Mouse (Mus musculus): ENCODE data around the gene Sirt3.

Sirt3 gene

GRCm38 (mm10) chr7:140851916-140852315, 30.2 kb downstream of the Sirt3 start:
- CTCF ChIA-PET = no interaction called here

- CTCF ChIA-PET = interaction anchor here (2.1 kb wide), 1 partner anchor 200 kb away, joined by 8 read pairs; no protein-coding TSS in a partner anchor
Observed at GRCm38 (mm10) chr7:140848591-140848990, 33.5 kb downstream of the Sirt3 start.

DNA sequence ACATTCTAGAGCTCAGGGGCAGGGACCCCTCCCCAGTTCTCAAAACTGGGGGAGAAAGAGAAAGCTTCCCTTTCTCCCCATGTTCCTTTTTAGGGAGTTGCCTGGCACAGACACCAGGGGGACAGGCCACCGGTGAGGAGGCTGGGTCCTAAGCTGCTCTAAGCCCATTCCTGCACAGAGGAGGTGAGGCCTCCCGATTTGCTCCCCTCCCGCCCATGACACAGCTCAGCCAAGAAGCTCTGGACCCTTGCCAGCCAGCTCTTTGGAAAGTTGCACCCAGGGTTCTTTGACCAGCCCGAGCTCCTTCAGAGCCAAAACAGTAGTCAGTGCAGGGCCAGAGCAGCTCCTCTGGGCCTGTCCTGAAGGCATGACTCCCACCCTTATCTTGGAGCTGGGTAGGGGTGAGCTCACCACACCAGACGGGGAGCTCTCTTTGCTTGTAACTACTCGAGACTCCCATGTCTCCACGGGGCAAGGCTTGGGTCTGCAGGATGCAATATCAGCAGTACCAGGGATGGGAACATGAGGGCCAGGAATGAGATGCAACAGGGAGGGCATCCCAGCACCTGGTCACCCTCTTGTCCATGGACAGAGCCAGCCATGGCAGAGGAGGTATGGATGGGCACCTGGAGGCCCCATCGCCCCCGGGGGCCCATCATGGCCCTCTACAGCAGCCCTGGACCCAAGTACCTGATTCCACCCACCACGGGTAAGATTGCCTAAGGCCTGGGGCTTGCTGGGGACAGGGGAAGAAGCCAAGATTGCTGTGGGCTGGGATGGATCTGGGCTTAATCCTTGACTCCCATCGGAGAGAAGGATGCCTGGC, 34.1 kb downstream of the Sirt3 start, which contains the start of gene Odf3:
Gene Odf3, plus strand, starts transcription at position 51 of the 826 bp plus-strand sequence.
- CTCF ChIA-PET = interaction anchor here (1.6 to 2.1 kb wide), 2 partner anchors 55 to 200 kb away, joined by 7 to 8 read pairs; no protein-coding TSS in a partner anchor

GRCm38 (mm10) chr7:140846676-140847075, 35.4 kb downstream of the Sirt3 start:
- CTCF ChIA-PET = interaction anchor here (1.6 to 2.1 kb wide), 2 partner anchors 56 to 202 kb away, joined by 7 to 8 read pairs; no protein-coding TSS in a partner anchor

DNA sequence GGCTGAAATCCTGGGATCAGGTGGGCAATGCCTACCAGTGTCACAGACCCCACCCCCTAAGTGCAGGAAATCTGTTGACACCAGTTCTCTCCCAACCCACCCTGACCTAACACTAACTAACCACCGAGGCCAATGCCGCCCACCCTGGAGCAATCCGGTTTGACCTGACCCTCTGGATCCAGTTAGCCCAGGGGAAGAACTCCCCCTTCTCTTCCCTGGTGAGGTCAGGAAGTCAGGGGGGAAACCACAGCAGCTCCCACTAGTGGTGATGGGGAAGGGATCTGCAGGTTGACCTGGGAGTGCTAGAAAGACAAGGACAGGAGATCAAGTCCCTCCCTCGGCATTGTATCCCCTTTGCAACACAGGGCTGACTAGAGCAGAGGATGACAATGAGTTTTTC, 36.4 kb downstream of the Sirt3 start:
- CTCF ChIA-PET = interaction anchor here (1.4 kb wide), 2 partner anchors 57 to 60 kb away, joined by 5 to 6 read pairs; no protein-coding TSS in a partner anchor

GRCm38 (mm10) chr7:140844905-140845665, 37.0 kb downstream of the Sirt3 start, which contains the start of gene Scgb1c1:
Scgb1c1 (plus strand) TSS chr7:140845547.
- CTCF ChIA-PET = interaction anchor here (0.6 to 1.4 kb wide), 4 partner anchors 14 to 61 kb away, joined by 3 to 10 read pairs (median 6); no protein-coding TSS in a partner anchor

- CTCF ChIA-PET = no interaction called here
Observed at GRCm38 (mm10) chr7:140843806-140844205, 38.3 kb downstream of the Sirt3 start.

DNA sequence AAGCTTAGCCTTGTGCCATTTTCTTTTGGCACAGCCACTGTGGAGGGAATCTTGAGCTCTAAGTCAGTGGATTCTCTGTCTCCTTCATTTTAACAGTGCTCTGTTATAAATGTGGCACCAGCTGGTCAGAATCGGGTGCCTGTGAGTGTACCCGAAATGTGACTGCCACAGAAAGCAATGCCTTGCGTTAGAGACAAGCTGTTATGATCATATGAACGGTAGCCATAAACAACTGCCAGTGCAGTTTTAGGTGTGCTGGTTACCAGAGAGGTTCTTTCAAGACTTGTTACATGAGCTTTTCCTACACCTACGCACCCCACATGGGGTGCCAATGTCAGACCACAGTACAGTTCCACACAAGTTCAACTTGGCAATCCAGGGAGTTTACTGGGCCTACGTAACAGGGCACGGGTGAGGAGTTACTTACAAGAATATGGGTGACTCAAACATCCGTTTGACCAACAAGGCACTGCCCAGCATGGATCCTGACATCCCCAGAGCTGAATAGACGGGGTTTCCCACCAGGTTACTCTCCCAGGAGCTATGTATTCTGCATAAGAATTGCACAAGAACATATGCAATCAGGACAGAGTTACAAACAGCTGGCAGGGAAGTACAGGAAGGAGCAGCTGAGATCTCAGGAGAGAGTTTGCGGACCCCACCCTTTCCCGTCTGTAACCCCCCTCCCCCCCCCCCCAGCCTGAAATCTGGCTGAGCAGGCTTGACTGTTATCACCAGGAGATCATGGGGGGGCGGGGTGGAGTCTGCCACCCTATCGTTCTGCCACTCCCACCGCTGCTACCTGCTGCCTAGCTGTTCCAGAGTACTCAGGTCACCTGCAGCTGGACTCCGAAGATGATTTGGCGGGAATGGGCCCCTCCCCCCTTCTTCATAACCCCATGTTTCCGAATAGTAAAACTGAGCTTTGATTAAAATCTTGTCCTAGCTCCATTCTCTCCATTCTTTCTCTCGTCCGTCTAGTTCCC, 41.1 kb downstream of the Sirt3 start:
- CTCF ChIA-PET = interaction anchor here (0.5 kb wide), 1 partner anchor 916 kb away, joined by 4 read pairs; no protein-coding TSS in a partner anchor

DNA sequence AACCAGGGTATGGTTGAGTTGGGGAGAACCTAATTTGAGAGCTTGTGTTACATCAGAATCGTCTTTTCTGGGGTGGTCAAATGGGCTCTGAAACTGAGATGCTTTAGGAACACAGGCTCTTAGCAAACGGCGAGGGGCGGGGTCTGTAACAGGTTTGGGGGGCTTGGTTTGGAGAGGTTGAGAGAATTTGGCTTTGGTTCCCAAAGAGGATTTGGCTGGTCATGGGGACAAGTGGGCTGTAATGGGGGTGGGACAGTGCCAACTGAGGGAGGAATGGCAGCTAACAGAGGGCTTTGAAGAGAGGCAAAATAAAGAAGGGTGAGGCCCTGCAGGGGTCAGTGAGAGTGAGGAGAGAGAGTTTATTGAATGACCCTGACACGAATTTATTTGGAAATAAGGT, 42.6 kb downstream of the Sirt3 start:
- CTCF ChIA-PET = no interaction called here

DNA sequence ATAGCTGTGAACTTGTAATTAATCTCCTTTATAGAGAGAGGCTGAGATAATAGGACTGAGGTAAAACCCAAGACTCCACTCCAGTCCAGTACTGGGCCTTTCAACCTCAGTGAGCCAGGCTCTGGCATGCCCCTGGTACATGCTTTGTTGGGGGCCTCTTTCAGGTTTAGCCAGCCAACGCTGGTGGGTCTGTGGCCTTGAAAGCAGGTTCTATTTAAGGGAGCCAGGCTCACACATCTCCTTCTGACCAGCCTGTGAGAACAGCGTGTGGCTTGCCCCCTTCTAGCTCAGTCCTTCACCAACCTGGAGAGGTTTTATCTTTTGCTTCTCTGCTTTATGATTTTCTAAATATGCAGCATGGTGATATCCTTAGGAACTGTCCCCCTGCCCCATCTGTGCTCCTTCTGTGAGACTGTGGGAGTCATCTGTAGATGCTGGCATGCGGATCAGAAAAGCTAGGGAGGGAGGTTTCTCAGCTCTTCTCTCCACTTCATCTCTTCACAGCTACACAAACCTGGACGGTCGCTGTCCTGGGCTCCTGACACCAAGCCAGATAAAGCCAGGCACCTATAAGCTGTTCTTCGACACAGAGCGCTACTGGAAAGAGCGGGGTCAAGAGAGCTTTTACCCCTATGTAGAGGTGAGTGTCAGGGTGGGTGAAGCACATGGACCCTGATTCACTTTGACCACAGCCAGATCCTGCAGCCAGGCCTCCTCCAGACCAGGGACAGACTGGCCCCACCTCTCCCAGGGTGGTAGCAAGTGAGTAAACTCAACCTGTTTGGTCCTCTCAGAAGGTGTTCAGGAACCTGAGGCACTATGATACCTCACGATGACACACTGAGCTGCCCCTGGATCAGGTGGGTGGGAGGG, 45.6 kb downstream of the Sirt3 start:
- CTCF ChIA-PET = interaction anchor here (0.5 kb wide), 1 partner anchor 651 kb away, joined by 4 read pairs; no protein-coding TSS in a partner anchor

- CTCF ChIA-PET = no interaction called here
Observed at GRCm38 (mm10) chr7:140835758-140836087, 46.4 kb downstream of the Sirt3 start.

DNA sequence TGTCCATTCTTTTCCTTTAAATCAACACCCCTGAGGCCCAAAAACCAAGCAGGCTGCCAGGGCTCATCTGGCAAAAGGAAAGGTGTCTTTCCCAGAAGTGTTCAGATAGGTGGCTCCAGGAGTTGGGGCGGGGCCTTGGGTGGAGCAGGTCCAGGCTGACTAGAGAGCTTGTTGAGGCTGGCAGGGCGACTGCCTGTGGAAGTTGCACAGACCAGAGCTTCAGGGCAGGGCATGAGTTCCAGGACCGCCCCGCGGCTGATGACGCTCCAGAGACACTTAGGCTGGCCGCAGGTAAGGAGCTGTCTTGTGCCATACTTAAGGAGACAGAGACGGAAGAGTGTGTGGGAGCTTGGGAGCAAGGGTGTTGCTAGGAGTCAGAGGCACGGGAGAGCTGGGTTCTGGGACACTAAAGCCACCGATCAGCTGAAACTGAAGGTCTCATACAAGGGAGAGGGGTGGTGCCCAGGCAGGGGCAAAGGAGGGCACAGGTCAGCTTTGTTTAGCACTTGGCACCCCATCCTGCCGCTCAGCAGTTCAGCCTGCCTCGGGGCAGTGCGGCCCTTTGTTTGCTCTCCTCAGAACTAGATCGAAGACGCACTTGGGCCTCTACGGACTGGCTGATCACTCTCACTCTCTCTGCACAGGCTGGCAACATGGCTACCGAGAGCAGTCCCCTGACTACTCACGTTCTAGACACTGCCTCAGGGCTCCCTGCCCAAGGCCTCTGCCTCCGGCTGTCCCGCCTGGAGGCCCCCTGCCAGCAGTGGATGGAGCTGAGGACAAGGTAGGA, 46.9 kb downstream of the Sirt3 start, which contains the start of gene Urah:
Gene Urah, plus strand, starts transcription at position 51 of the 790 bp plus-strand sequence.
- CTCF ChIA-PET = no interaction called here

- CTCF ChIA-PET = no interaction called here
Observed at GRCm38 (mm10) chr7:140833341-140833740, 48.8 kb downstream of the Sirt3 start.

DNA sequence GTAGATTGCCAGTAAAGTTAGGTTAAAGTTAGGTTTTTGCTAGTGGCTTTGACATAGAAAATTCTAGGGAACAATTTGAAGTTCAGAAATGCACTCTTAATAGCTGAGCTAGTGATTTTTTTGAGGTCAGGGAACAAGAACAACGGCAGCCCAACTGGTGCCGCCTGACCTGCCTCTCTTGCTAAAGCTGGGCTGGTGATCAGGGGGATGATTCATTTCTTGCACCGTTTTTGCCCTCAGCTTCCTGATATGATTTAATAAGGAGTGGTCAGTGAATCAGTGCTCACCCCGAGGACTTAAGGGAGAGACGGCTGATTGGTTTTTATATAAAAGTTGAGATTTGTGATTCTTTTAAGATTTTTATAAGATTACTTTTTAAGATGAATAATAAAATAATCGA, 50.7 kb downstream of the Sirt3 start:
- CTCF ChIA-PET = no interaction called here

DNA sequence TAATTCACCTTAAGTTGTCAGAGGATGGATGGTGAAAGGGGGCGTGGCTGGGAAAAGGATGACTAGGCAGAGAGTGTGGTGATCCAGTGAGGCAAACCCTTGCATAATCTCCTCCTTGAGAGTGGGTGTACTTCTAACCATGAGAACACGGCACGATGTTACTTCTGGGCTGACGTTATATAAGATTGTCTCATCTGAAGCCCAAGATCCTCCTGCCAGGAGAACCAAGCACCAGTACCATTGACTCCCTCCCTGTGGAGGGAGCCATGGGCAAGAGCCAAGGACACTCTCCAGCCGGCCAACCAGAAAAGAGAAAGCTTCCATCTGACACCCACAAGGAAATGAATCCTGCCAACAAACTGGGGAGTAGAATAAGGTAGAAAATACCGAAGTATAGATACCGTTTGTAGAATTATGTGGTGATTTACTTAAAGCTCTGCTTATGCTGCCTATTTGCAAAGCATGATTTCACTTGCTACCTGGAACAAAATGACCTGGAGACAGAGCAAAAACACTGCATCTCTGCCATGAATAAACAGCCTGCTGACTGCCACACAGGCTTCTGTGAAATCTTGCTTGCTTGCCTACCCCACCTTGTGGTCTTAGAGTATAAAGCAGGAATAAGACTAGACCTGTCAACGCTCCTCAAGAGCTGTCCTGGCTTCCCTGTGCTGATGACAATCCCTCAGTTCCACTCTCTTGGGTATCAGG, 53.8 kb downstream of the Sirt3 start:
- CTCF ChIA-PET = no interaction called here

DNA sequence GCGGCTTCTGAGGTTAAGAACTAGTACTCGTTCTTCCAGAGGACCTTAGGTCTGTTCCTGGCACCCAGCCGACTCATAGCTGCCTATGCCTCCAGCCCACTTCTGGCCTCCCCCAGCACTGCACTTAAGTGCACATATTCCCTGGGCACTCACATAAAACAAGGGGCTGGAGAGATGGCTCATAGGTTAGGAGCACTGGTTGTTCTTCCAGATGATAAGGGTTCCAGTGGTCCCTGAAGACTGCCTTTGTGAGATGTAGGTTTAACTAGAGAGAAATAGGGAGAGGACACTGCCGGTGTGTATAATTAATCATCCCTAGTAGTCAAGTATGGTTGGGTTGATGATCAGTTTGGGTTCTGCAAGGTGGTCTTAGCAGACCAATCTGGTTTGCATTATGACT, 59.4 kb downstream of the Sirt3 start:
- CTCF ChIA-PET = no interaction called here

DNA sequence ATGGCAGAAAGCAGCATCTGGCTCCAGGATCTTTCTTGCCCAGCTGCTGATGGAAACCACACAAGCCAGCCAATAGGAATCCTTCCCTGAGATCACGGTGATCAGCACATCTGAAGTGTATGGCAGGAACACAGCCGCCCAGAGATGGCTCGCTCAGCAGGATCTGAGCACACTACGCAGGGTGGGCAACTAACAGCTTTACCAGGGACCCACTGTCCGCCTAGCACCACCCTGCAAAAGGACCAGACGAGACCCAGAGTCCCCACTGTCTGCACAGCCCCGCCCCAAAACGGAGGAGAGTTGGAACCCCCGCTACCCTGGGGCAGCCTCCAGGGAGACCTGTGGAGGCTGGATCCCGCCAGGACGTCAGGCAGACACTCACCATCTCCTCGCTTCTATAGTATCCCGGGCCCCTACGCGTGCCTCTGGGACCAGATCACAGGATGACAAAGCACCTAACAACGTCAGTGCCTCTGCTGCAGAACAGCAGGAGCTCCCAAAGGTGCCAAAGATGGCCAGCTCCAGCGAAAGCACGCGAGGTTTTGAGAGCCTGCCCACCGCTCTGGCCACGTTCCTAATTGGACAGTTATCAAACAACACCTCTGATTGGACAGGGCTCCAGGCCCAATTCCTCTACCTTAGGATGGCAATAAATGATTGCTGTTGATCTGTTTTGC, 60.3 kb downstream of the Sirt3 start, which contains the start of gene Zfp941:
Gene Zfp941, minus strand, starts transcription at position 526 of the 677 bp plus-strand sequence.
- CTCF ChIA-PET = interaction anchor here (0.6 kb wide), 2 partner anchors 20 to 814 kb away, joined by 4 to 5 read pairs; no protein-coding TSS in a partner anchor

GRCm38 (mm10) chr7:140821305-140821652, 60.8 kb downstream of the Sirt3 start:
- CTCF ChIA-PET = interaction anchor here (0.6 kb wide), 1 partner anchor 813 kb away, joined by 5 read pairs; no protein-coding TSS in a partner anchor

Data from spleen, embryonic (tissue).